Mouse (Mus musculus): ENCODE results near the gene Kcnq1.

DNA sequence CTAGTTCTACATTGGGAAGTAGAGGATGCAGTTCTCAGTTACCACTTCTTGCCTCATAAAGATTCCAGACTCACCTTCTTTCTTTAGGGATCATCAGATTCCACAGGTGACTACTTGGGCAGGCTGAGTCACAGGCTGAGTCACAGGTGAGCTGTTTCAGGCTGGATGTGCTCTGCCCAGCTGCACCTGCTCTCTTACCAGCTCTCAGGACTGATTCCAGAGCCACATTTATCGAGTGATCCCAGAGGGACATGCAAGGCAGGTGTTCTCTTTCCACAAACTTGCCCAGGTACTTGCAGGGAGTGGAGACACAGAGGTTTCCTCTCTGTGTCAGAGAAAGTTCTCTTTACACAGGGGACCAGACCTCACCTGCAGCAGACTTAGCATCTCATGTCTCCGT is 95.1 kb downstream of the Kcnq1 start:
- TF ChIP-seq EP300 (IDR thresholded peaks at IDR 0.05; ENCODE audit: low read depth), result no peak
- no peak for TF ChIP-seq CTCF (IDR thresholded peaks at IDR 0.05; ENCODE audit: low read depth)
